Mouse (Mus musculus): ENCODE data around the gene Gabrr2. TPM values are rescaled to one million over a fixed set of nuclear protein-coding genes. Genes with fewer than 3 reads are reported as not detected.

Gabrr2 gene
- 0.20 and 1.8 TPM in 2 replicates for polyA plus RNA-seq (2012; ENCODE audit: low replicate concordance)

DNA sequence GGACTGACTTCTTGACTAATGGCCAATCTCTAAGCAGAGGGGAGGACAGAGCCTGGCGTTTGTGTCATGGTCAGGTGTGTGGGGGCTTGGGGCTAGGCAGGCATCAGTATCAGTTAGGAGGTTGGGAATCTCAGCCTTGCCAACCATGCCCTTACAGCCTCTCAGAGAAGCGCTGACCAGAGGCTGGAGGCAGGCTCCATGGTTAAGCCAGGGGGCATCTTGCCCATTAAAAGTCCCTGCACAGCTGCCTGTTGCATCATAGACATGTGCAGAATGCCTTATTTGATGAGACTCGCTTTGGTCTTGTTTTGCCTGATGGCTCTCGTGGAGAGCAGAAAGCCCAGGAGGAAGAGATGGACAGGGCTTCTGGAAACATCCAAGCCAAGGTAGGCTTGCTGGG, at the start of gene Gabrr2:
TSS of gene Gabrr2 (plus strand) at position 19 of the 400 bp plus-strand sequence.

DNA sequence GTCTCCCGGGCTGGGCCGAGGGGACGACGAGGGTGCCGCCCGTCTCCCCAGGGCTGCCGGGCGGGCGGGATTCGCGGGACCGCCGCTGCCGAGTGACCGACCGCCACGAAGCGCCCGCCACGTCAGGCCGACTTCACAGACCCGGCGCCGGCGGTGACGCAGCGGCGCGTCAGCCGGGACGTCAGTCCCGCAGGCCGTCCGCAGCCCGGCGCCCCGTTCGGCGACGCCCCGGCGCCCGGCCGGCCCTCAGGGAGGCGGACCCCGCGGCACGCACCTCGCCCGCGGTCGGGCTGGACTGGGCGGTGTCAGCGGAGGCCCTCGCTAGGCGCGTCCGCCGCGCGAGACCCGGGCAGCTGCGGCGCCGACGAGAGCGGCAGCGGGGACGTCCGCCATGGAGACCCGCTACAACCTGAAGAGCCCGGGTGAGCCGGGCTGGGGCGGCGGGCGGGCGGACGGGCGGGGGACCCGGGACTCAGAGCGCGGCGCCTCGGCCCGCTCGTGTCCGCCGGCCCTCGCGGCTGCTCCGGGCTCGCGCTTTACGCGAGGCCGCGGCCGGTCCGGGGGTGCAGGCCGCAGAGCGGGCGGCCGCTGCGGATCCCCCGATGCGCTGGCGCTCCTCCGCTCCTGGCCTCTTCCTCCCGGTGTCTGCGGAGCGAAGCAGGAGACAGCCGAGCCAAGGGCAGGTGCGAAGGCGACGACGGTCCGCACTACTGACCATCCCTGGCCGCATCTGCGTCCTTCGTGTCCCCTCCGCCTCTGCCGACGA, 31.4 kb upstream of the Gabrr2 start, which contains the start of gene Ube2j1:
TSS of gene Ube2j1 (plus strand) at position 222 of the 766 bp plus-strand sequence.

DNA sequence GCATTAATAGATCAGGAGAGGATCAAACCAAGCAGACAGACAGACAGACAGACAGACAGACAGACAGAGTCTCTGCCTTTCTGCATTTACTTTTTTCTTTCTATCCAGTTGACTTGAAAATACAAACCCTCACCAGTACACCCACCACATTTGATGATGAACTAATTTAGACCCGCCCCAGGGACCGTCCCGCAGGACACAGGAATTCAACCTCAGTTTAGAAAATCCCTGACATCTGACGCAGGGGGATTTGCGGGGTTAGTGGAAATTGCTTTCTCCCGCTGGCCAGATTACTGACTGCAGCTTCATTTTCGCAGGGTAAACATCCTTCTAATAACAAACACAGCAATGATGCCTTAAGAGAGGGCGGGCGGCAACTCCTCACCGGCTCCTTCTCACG, 69.4 kb downstream of the Gabrr2 start, which contains the start of gene Gabrr1:
TSS of gene Gabrr1 (plus strand) at position 301 of the 400 bp plus-strand sequence.

Other genes with a start within 250 kb of the Gabrr2 start
- gene Ankrd6, start 112.2 kb upstream of the Gabrr2 start, polyA plus RNA-seq (2012; ENCODE audit: low replicate concordance) = 0.30 and 0.42 TPM in 2 replicates
- gene Rragd, start 80.0 kb upstream of the Gabrr2 start, polyA plus RNA-seq (2012; ENCODE audit: low replicate concordance) = 0.58 TPM in 2 replicates
- gene Ube2j1, start 31.6 kb upstream of the Gabrr2 start, polyA plus RNA-seq (2012; ENCODE audit: low replicate concordance) = 28.2 and 44.4 TPM in 2 replicates
- 0.04 TPM in 1 of 2 replicates, not detected in the other for gene Gabrr1, start 69.5 kb downstream of the Gabrr2 start, polyA plus RNA-seq (2012; ENCODE audit: low replicate concordance)
- 0.39 TPM in 1 of 2 replicates, not detected in the other for gene Pm20d2, start 126.7 kb downstream of the Gabrr2 start, polyA plus RNA-seq (2012; ENCODE audit: low replicate concordance)
- gene Srsf12, start 146.0 kb downstream of the Gabrr2 start, polyA plus RNA-seq (2012; ENCODE audit: low replicate concordance) = 0.22 and 0.63 TPM in 2 replicates
- gene Pnrc1, start 227.2 kb downstream of the Gabrr2 start, polyA plus RNA-seq (2012; ENCODE audit: low replicate concordance) = 260 and 630 TPM in 2 replicates
- 3.2 and 7.4 TPM in 2 replicates for gene Rngtt, start 247.3 kb downstream of the Gabrr2 start, polyA plus RNA-seq (2012; ENCODE audit: low replicate concordance)

Measured in hematopoietic multipotent progenitor cell, adult 10-12 weeks (in vitro differentiated cells).